Mouse (Mus musculus): Measurements from ENCODE around the gene Unc79. TPM values are rescaled to one million over a fixed set of nuclear protein-coding genes. Genes with fewer than 3 reads are reported as not detected.

The Unc79 gene
- polyA plus RNA-seq, 2 experiments from 2014 or later, result 0.32 to 0.60 TPM

DNA sequence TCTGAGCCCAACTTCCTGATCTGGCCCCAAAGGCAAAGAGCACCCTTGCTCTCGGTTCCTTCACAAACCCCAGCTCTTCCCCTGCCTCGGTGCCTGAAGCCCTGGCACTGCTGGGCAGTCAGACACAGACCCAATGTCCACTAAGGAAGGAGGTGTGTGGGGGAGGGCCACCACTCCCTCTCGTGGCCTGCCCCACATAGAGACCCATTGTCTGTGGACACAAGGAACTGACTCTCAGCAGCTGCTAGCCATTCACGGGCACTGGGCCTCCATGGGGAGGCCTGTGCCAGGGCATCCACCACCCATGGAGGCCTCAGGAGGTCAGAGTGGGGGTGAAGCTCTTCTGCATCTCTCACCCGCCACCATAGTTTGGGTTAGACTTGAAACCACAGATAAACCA lies 262.4 kb downstream of the Unc79 start:
- no peak for ATAC-seq

DNA sequence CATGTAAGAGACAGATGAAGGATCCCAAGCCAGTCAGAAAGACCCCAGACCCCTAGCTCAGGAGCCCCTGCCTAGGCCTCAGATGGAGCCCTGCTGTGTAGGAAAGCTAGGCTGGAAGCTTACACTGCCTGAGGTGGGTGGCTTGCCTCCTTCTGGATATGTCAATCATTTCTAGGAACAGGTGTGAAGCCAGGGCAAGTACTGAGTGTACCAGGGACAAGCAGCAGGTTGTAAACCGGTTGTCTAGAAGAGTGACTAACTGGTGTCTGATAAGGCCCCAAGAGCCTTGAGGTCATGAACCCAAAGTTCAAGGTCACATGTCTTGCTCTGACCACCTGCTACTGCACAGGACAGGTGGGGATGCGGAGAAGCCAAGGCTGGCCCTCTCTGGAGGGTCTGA lies 264.9 kb downstream of the Unc79 start:
- ATAC-seq, result no peak

DNA sequence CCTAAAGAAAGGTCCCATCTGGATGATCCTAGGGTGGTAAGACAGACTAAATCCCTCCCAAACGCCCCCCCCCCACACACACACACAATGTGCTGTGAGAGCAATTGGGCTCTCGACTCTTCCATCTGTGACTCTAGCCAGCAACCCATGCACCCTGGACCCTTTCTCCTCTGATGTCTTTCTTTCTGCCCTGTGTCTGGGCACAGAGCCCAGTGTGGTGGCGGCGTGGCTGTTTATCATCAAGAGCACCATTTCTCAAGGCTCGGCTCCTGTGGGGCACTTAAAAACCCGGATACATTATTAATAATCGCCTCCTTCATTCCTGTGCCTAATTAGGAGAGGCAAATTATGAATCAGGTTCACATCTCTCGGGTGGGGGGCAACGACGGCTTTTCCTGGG lies 265.6 kb downstream of the Unc79 start:
- no peak for ATAC-seq

DNA sequence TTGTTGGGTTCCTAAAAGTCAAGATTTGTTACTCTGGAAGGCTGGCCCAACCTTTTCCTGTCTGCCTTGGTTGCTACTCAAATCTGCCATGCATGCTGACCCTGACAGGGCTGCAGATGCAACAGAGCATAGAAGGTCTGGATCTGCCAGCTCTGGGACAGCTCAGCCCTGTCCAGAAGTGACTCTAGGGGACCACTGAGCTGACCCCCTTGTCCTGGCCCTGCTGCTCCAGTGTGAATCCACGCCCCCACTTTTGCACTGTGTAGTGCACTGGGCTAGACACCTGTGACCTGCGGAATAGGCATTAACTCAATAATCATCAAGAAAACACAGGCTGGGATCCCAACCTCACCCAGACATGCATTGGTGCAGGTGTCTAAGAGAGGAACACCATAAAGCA lies 266.1 kb downstream of the Unc79 start:
- no peak for ATAC-seq

DNA sequence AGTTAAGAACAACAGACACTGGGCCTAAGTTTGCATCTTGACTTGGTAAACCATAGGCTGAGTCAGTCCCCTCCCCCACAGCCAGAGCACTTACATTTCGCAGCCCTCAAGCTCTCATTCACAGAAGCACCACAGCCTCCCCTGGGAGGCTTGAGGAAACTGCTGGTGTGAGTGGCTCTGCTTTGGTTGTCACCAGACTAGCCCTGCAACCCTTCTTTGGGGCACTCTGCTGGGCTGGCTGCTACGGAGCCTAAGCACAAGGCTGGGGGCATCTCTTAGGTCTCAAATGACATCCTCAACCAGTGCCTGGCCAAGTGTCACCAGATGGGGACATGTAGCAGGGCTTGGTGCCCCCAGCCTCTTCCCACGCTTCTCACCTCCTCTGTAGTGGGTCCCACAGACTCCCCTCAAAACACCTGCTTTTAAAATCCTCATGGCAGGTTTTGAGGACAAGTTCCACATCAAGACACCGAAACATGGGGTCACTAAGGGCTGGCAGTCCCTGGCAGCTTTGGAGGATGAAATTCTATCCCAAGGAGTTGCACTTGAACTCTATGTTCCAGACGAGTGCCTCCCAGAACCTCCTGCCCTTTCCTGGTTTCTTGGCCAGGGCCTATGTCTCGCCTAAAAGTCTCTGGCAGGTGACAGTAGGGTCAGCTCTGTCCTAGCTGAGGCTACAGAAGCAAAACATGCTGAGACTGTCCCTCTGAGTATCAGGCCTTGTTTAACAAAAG lies 267.4 kb downstream of the Unc79 start:
- no peak for ATAC-seq

DNA sequence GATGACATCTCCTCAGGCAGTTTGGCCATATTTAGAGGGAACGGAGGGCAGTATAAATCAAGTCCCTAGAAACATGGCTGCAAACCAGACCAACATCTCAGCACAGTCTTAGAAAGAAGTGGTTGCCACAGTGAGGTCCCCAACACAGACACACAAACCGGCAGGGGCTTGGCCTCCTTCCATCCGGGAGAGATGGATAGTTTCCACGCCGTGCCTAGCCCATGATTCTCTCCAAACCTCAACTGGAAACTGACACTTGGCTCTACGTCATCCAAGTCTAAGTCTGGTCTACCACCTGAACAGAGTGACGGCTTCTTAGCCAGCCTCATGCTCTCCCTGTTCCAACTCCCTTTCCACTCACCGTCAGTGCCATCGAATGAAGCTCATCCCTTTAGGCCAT lies 275.0 kb downstream of the Unc79 start:
- ATAC-seq, result no peak

DNA sequence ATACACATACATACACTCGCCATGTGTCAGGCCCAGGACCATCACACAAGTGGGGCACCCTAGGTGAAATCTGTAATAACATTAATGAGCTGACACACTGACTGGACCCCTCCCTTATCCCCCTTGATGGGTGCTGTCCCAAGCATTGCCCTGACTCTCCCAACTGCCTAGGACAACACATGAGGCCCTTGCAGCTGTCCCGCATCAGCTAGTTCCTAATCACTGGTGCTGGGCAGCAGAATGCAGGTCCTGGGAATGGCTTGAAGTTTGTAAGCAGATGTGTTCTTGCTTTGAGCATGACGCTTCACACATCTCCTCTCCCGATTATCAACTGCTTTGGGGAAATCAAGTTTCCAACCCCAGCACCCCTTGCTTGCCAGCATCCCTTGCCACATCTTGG lies 277.5 kb downstream of the Unc79 start:
- ATAC-seq, result no peak

DNA sequence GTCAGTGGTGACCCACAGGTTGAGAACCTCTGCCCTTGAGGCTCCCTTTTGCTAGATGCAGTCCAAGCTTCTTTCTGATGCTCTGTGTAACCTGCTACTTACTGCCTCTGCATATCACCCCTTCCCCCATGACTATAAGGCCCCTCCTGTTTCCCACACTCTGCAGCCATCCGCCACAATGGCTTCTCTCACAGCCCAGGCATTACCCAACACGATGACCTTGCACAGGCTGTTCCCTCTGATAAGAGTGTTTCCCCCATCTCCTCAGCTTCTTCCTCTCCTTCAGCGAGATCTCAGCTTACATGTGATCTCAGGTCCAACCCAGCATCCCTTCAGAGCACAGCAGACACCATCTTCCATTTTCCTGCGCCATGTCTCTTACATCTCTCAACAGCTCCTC lies 280.4 kb downstream of the Unc79 start:
- no peak for ATAC-seq

Other genes with a start within 250 kb of the Unc79 start
- gene Itpk1, start 243.9 kb upstream of the Unc79 start, polyA plus RNA-seq (2017; shearing (Covaris generic)), result 10 to 100 TPM; 16.2 to 18.4 TPM
- gene Moap1, start 205.2 kb upstream of the Unc79 start, polyA plus RNA-seq (2017; shearing (Covaris generic)), result 1 to 10 TPM; 6.5 to 8.3 TPM
- gene Tmem251, start 205.1 kb upstream of the Unc79 start, polyA plus RNA-seq (2017; shearing (Covaris generic)), result 10 to 100 TPM in 1 of 2 experiments, 1 to 10 TPM in 1; 8.5 to 10.1 TPM
- gene Gm28051, start 191.1 kb upstream of the Unc79 start, polyA plus RNA-seq (2017; shearing (Covaris generic)), result not detected
- gene Gon7, start 191.1 kb upstream of the Unc79 start, polyA plus RNA-seq (2017; shearing (Covaris generic)), result 10 to 100 TPM; 28.3 to 29.3 TPM
- 10 to 100 TPM; 23.8 to 24.3 TPM for gene Ubr7, start 190.9 kb upstream of the Unc79 start, polyA plus RNA-seq (2017; shearing (Covaris generic))
- 1 to 10 TPM; 7.1 to 9.1 TPM for gene Gm20604, start 190.2 kb upstream of the Unc79 start, polyA plus RNA-seq (2017; shearing (Covaris generic))
- gene Btbd7, start 70.4 kb upstream of the Unc79 start, polyA plus RNA-seq (2017; shearing (Covaris generic)), result 1 to 10 TPM; 8.6 to 8.7 TPM
- gene Cox8c, start 49.5 kb upstream of the Unc79 start, polyA plus RNA-seq (2017; shearing (Covaris generic)), result not detected

Data from activated CD4-positive, CD25-positive, alpha-beta regulatory T cell, adult 4 months (primary cell).